Mouse (Mus musculus): ENCODE results near the gene Cope. TPM values are rescaled to one million over a fixed set of nuclear protein-coding genes. Genes with fewer than 3 reads are reported as not detected.

Cope gene
- polyA plus RNA-seq, 1 experiment from 2014 or later, result 300 TPM

- H3K9me3 ChIP-seq, result no peaks in the 10 kb centered on the region
- H3K27ac ChIP-seq, result no peak overlapping the region
- H3K4me3 ChIP-seq, result no peak overlapping the region
- H3K27me3 ChIP-seq (ENCODE audit: poor library complexity, severe bottlenecking), result no peaks in the 10 kb centered on the region
- 93% methylated on average over 7 of the region's 7 CpGs for WGBS
- no peak for DNase-seq (ENCODE audit: extremely low spot score, low spot score)
- peaks cover 20% of the 10 kb centered on the region; the same call in 1 of the 2 replicates for H3K4me1 ChIP-seq
- H3K36me3 ChIP-seq (replicated peaks), result peaks cover 97% of the 10 kb centered on the region
These were observed 38.3 kb downstream of the Cope start for GRCm38 (mm10) chr8:70340659-70341058.

GRCm38 (mm10) chr8:70342007-70342406 lies 39.7 kb downstream of the Cope start:
- Histone ChIP-seq H3K9me3 (no peaks in the 10 kb centered on the region), H3K4me1 (peaks cover 20% of the 10 kb centered on the region; the same call in 1 of the 2 replicates), H3K4me3 (no peak overlapping the region), H3K36me3 (replicated peaks) (peaks cover 96% of the 10 kb centered on the region), H3K27me3 (ENCODE audit: poor library complexity, severe bottlenecking) (no peaks in the 10 kb centered on the region), H3K27ac (no peak overlapping the region)
- 96% methylated on average over 14 of the region's 14 CpGs for WGBS
- no peak for DNase-seq (ENCODE audit: extremely low spot score, low spot score)

GRCm38 (mm10) chr8:70343076-70343475 lies 40.8 kb downstream of the Cope start:
- 76% methylated on average over 7 of the region's 7 CpGs for WGBS

GRCm38 (mm10) chr8:70343696-70344095 lies 41.4 kb downstream of the Cope start:
- H3K27ac ChIP-seq, result no peak overlapping the region
- no peak for DNase-seq (ENCODE audit: extremely low spot score, low spot score)
- H3K9me3 ChIP-seq, result no peaks in the 10 kb centered on the region
- peaks cover 29% of the 10 kb centered on the region for H3K4me1 ChIP-seq
- no peak overlapping the region for H3K4me3 ChIP-seq
- peaks cover 96% of the 10 kb centered on the region for H3K36me3 ChIP-seq (replicated peaks)
- 69% methylated on average over 6 of the region's 6 CpGs for WGBS
- no peaks in the 10 kb centered on the region for H3K27me3 ChIP-seq (ENCODE audit: poor library complexity, severe bottlenecking)

More at GRCm38 (mm10) chr8:70343076-70343475, 40.8 kb downstream of the Cope start:
- Histone ChIP-seq H3K9me3 (no peaks in the 10 kb centered on the region), H3K36me3 (replicated peaks) (peaks cover 96% of the 10 kb centered on the region), H3K4me3 (no peak overlapping the region), H3K27ac (no peak overlapping the region), H3K4me1 (peaks cover 23% of the 10 kb centered on the region; the same call in 1 of the 2 replicates), H3K27me3 (ENCODE audit: poor library complexity, severe bottlenecking) (no peaks in the 10 kb centered on the region)
- no peak for DNase-seq (ENCODE audit: extremely low spot score, low spot score)

GRCm38 (mm10) chr8:70344279-70344678 lies 42.0 kb downstream of the Cope start:
- Histone ChIP-seq H3K4me1 (peaks cover 35% of the 10 kb centered on the region), H3K36me3 (replicated peaks) (peaks cover 96% of the 10 kb centered on the region), H3K9me3 (no peaks in the 10 kb centered on the region), H3K27ac (no peak overlapping the region), H3K4me3 (no peak overlapping the region), H3K27me3 (ENCODE audit: poor library complexity, severe bottlenecking) (no peaks in the 10 kb centered on the region)
- no peak for DNase-seq (ENCODE audit: extremely low spot score, low spot score)
- 90% methylated on average over 2 of the region's 2 CpGs for WGBS

- no peak overlapping the region for H3K4me3 ChIP-seq
- WGBS, result 90% methylated on average over 4 of the region's 4 CpGs
- peaks cover 85% of the 10 kb centered on the region for H3K36me3 ChIP-seq (replicated peaks)
- no peaks in the 10 kb centered on the region for H3K27me3 ChIP-seq (ENCODE audit: poor library complexity, severe bottlenecking)
- DNase-seq (ENCODE audit: extremely low spot score, low spot score), result no peak
- no peak overlapping the region for H3K27ac ChIP-seq
- no peaks in the 10 kb centered on the region for H3K9me3 ChIP-seq
- H3K4me1 ChIP-seq, result peaks cover 65% of the 10 kb centered on the region
These were observed 45.1 kb downstream of the Cope start for GRCm38 (mm10) chr8:70347443-70347842.

- peaks cover 80% of the 10 kb centered on the region for H3K36me3 ChIP-seq (replicated peaks)
- peaks cover 63% of the 10 kb centered on the region for H3K4me1 ChIP-seq
- H3K9me3 ChIP-seq, result no peaks in the 10 kb centered on the region
- no peak for DNase-seq (ENCODE audit: extremely low spot score, low spot score)
- WGBS, result 72% methylated on average over 1 of the region's 1 CpGs
- H3K4me3 ChIP-seq, result no peak overlapping the region
- H3K27me3 ChIP-seq (ENCODE audit: poor library complexity, severe bottlenecking), result no peaks in the 10 kb centered on the region
- H3K27ac ChIP-seq, result no peak overlapping the region
These were observed 45.6 kb downstream of the Cope start for GRCm38 (mm10) chr8:70347860-70348420.

- H3K4me1 ChIP-seq, result peaks cover 61% of the 10 kb centered on the region
- peak overlapping the region; percentile 96 for H3K27ac ChIP-seq
- peak overlapping the region; percentile 97 for H3K4me3 ChIP-seq
- no peak for DNase-seq (ENCODE audit: extremely low spot score, low spot score)
- 64% methylated on average over 15 of the region's 15 CpGs for WGBS
- H3K36me3 ChIP-seq (replicated peaks), result peaks cover 50% of the 10 kb centered on the region
- H3K9me3 ChIP-seq, result no peaks in the 10 kb centered on the region
- no peaks in the 10 kb centered on the region for H3K27me3 ChIP-seq (ENCODE audit: poor library complexity, severe bottlenecking)
These were observed 49.0 kb downstream of the Cope start for GRCm38 (mm10) chr8:70351035-70351999.

GRCm38 (mm10) chr8:70352000-70352384 lies 49.7 kb downstream of the Cope start:
- Histone ChIP-seq H3K4me1 (peaks cover 61% of the 10 kb centered on the region), H3K27ac (peak overlapping the region; percentile 96)
- DNase-seq (ENCODE audit: extremely low spot score, low spot score), result no peak

GRCm38 (mm10) chr8:70352657-70353151 lies 50.4 kb downstream of the Cope start:
- Histone ChIP-seq H3K4me1 (peaks cover 61% of the 10 kb centered on the region), H3K27ac (peak overlapping the region; percentile 96)
- DNase-seq (ENCODE audit: extremely low spot score, low spot score), result no peak

More at GRCm38 (mm10) chr8:70352000-70352384, 49.7 kb downstream of the Cope start:
- H3K9me3 ChIP-seq, result no peaks in the 10 kb centered on the region
- peak overlapping the region; percentile 97 for H3K4me3 ChIP-seq
- peaks cover 43% of the 10 kb centered on the region for H3K36me3 ChIP-seq (replicated peaks)
- H3K27me3 ChIP-seq (ENCODE audit: poor library complexity, severe bottlenecking), result no peaks in the 10 kb centered on the region
- WGBS, result 23% methylated on average over 3 of the region's 3 CpGs

GRCm38 (mm10) chr8:70353194-70353817 lies 51.0 kb downstream of the Cope start, which contains the start of gene Upf1:
TSS of gene Upf1 (minus strand) at chr8:70353278.
- under 1% methylated on average over 68 of the region's 69 CpGs for WGBS
- Histone ChIP-seq H3K4me1 (peaks cover 56% of the 10 kb centered on the region), H3K36me3 (replicated peaks) (peaks cover 30% of the 10 kb centered on the region)

More at GRCm38 (mm10) chr8:70352657-70353151, 50.4 kb downstream of the Cope start:
- WGBS, result under 1% methylated on average over 64 of the region's 64 CpGs
- no peaks in the 10 kb centered on the region for H3K9me3 ChIP-seq
- H3K36me3 ChIP-seq (replicated peaks), result peaks cover 36% of the 10 kb centered on the region
- peak overlapping the region; percentile 97 for H3K4me3 ChIP-seq
- H3K27me3 ChIP-seq (ENCODE audit: poor library complexity, severe bottlenecking), result no peaks in the 10 kb centered on the region

GRCm38 (mm10) chr8:70354004-70354403 lies 51.7 kb downstream of the Cope start:
- Histone ChIP-seq H3K36me3 (replicated peaks) (peaks cover 23% of the 10 kb centered on the region), H3K4me3 (peak overlapping the region; percentile 97), H3K4me1 (peaks cover 49% of the 10 kb centered on the region), H3K27ac (peak overlapping the region; percentile 96), H3K9me3 (no peaks in the 10 kb centered on the region), H3K27me3 (ENCODE audit: poor library complexity, severe bottlenecking) (peaks cover 4% of the 10 kb centered on the region)
- WGBS, result 72% methylated on average over 4 of the region's 4 CpGs
- DNase-seq (ENCODE audit: extremely low spot score, low spot score), result no peak

More at GRCm38 (mm10) chr8:70353194-70353817, 51.0 kb downstream of the Cope start, which contains the start of gene Upf1:
- no peaks in the 10 kb centered on the region for H3K9me3 ChIP-seq
- H3K4me3 ChIP-seq, result peak within 1 kb of the TSS; percentile 97
- no peaks in the 10 kb centered on the region for H3K27me3 ChIP-seq (ENCODE audit: poor library complexity, severe bottlenecking)
- H3K27ac ChIP-seq, result peak within 1 kb of the TSS; percentile 96
- DNase-seq (ENCODE audit: extremely low spot score, low spot score), result peak; percentile 98

Measured in forebrain, embryonic 10.5 days (tissue).